Mouse (Mus musculus) inflammation-experienced regulatory T-cells, adult 6 months (primary cell): ENCODE measurements around the gene Pcmt1. TPM values are rescaled to one million over a fixed set of nuclear protein-coding genes. Genes with fewer than 3 reads are reported as not detected.
A peak's percentile ranks its signal among the peaks of the same experiment; 100 is the strongest.
"Not testable (repeated sequence)": the region's sequence is repeated elsewhere in the genome, so short reads cannot be mapped to it uniquely, and the experiment has no call there.

Experiments used
- ATAC-seq: one replicate; pipeline ENCODE4 v1.8.0; 2017
- polyA plus RNA-seq, 3 experiments: library from polyadenylated mRNA; unstranded; fragments of 100-300 nt; shearing (Covaris generic); gene quantifications; one replicate each; pipeline ENCODE4 v1.2.1; 2017

The Pcmt1 gene
- polyA plus RNA-seq, 3 experiments from 2014 or later = 96.8 to 153 (median 100) TPM

- no peak for ATAC-seq
Observed at GRCm38 (mm10) chr10:7640366-7640765, 40.6 kb downstream of the Pcmt1 start.

GRCm38 (mm10) chr10:7630951-7631720 lies 49.8 kb downstream of the Pcmt1 start:
- no peak for ATAC-seq

GRCm38 (mm10) chr10:7630286-7630685 lies 50.6 kb downstream of the Pcmt1 start:
- ATAC-seq = no peak

- ATAC-seq = no peak
Observed at GRCm38 (mm10) chr10:7629092-7629491, 51.8 kb downstream of the Pcmt1 start.

GRCm38 (mm10) chr10:7623861-7624518 lies 56.9 kb downstream of the Pcmt1 start:
- ATAC-seq = no peak

- no peak for ATAC-seq
Observed at GRCm38 (mm10) chr10:7622378-7622777, 58.6 kb downstream of the Pcmt1 start.

GRCm38 (mm10) chr10:7620723-7621122 lies 60.2 kb downstream of the Pcmt1 start:
- no peak for ATAC-seq

GRCm38 (mm10) chr10:7619821-7620241 lies 61.1 kb downstream of the Pcmt1 start:
- ATAC-seq = no peak

- ATAC-seq = not testable (repeated sequence)
Observed at GRCm38 (mm10) chr10:7617556-7617955, 63.4 kb downstream of the Pcmt1 start.

GRCm38 (mm10) chr10:7617146-7617545 lies 63.8 kb downstream of the Pcmt1 start:
- ATAC-seq = not testable (repeated sequence)

GRCm38 (mm10) chr10:7614834-7615233 lies 66.1 kb downstream of the Pcmt1 start:
- no peak for ATAC-seq

GRCm38 (mm10) chr10:7612210-7612609 lies 68.7 kb downstream of the Pcmt1 start:
- not testable (repeated sequence) for ATAC-seq

- no peak for ATAC-seq
Observed at GRCm38 (mm10) chr10:7611647-7612046, 69.3 kb downstream of the Pcmt1 start.

GRCm38 (mm10) chr10:7608611-7609010 lies 72.3 kb downstream of the Pcmt1 start:
- no peak for ATAC-seq

- no peak for ATAC-seq
Observed at GRCm38 (mm10) chr10:7606437-7606836, 74.5 kb downstream of the Pcmt1 start.

- ATAC-seq = no peak
Observed at GRCm38 (mm10) chr10:7605168-7605567, 75.8 kb downstream of the Pcmt1 start.

- ATAC-seq = peak; percentile 96
Observed at GRCm38 (mm10) chr10:7600647-7601046, 80.3 kb downstream of the Pcmt1 start.

GRCm38 (mm10) chr10:7598177-7598576 lies 82.8 kb downstream of the Pcmt1 start:
- ATAC-seq = no peak

GRCm38 (mm10) chr10:7596251-7596650 lies 84.7 kb downstream of the Pcmt1 start:
- ATAC-seq = no peak

- no peak for ATAC-seq
Observed at GRCm38 (mm10) chr10:7594797-7595196, 86.1 kb downstream of the Pcmt1 start.

GRCm38 (mm10) chr10:7590792-7591191 lies 90.1 kb downstream of the Pcmt1 start:
- no peak for ATAC-seq

- peak; percentile 5 for ATAC-seq
Observed at GRCm38 (mm10) chr10:7590234-7590689, 90.7 kb downstream of the Pcmt1 start.

GRCm38 (mm10) chr10:7589592-7590233 lies 91.2 kb downstream of the Pcmt1 start, which contains the start of gene Lrp11:
Gene Lrp11 (plus strand): TSS chr10:7589800.
- ATAC-seq = peak; percentile 96
